In the genomic region with DNA sequence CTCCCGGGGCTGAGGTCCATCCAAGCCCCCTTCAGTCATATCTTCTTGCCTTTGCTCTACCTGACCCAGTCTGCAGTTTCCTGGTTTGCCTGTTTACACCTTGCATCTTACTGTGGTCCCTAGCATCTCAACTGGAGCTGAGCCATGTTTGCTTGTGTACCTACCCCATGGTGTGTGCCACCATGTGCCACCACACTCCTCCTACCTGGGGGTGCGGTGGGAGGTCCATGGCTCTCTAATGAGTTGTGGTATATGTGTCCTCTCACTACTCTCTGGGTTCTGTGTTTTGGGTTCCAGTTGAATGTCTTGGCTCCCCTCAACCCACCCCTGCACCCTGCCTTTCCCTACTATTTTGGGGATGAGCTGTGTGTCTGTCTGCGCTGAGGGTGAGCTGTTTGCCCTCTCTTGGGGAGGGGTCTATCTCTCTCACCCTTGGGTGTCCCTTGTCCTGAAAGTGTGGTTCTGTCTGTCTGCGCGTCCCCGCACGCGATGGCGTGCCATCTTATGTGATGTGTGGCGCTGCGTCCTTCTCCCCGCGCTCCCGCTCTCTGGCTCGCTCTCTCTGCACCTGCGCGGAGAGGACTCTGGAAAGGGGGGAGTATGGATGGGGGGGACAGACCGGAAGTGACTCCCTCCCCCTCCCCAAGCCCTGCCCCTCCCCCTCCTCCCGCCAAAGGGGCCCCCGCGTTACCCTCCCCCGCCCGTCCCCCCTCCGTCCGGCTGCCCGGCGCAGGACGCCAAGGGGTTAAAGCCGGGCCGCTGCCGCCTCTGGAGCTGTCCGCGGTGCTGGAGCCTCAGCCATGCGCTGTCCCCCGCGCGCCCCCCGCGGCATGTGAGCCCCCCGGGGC, we compare ENCODE assay signal across 8 mouse cellular contexts. TPM values are rescaled to one million over a fixed set of nuclear protein-coding genes. Genes with fewer than 3 reads are reported as not detected.
DNase-seq lines count a peak whose midpoint lies in the region; ATAC-seq and TF ChIP-seq lines count a peak whose summit lies in the region.

No protein-coding gene starts in this region.

- no peak for TF ChIP-seq CTCF in gastrocnemius, adult 2 months (IDR thresholded peaks at IDR 0.05)
- TF ChIP-seq CTCF in lung, postnatal 0 days (IDR thresholded peaks at IDR 0.05) = no peak

- no peak overlapping the region for H3K9ac ChIP-seq in lung, postnatal 0 days (replicated peaks; ENCODE audit: low read depth)
- peak overlapping the region; percentile 80 for H3K9ac ChIP-seq in forebrain, embryonic 14.5 days (ENCODE audit: low read length)
- H3K9ac ChIP-seq in liver, embryonic 13.5 days = no peak overlapping the region
- no peak overlapping the region for H3K9ac ChIP-seq in stomach, embryonic 14.5 days (replicated peaks; ENCODE audit: low read depth, low read length)

- intact Hi-C loops in gastrocnemius, adult 2 months (cut with DNase I) = no loop called here
- intact Hi-C loops in gastrocnemius, postnatal 36 days (cut with DNase I) = no loop called here

- DNase-seq in gastrocnemius, adult 2 months = peak; percentile 37
- DNase-seq in gastrocnemius, postnatal 36 days = no peak
- no peak for DNase-seq in lung, postnatal 0 days (ENCODE audit: low spot score)
- no peak for DNase-seq in lung, postnatal 25 days (ENCODE audit: low spot score)
- DNase-seq in forebrain, embryonic 14.5 days (ENCODE audit: low spot score) = peak; percentile 80
- DNase-seq in liver, embryonic 13.5 days = no peak

- no peaks in the 10 kb centered on the region for H3K4me1 ChIP-seq in lung, postnatal 0 days (ENCODE audit: insufficient read depth, low read depth, low read length)
- H3K4me1 ChIP-seq in forebrain, embryonic 14.5 days (ENCODE audit: control insufficient read depth, insufficient read depth, low read length) = no peaks in the 10 kb centered on the region
- H3K4me1 ChIP-seq in liver, embryonic 13.5 days (replicated peaks) = no peaks in the 10 kb centered on the region
- H3K4me1 ChIP-seq in stomach, embryonic 14.5 days (ENCODE audit: control insufficient read depth, insufficient read depth, low read length) = 0 out of 2 replicates have a peak, but pooled peaks cover 11% of the 10 kb centered on the region

- H3K36me3 ChIP-seq in lung, postnatal 0 days (ENCODE audit: insufficient read depth, low read length) = no peaks in the 10 kb centered on the region
- 0 out of 2 replicates have a peak, but pooled peaks cover 8% of the 10 kb centered on the region for H3K36me3 ChIP-seq in forebrain, embryonic 14.5 days (ENCODE audit: control insufficient read depth, insufficient read depth, low read length)
- H3K36me3 ChIP-seq in liver, embryonic 13.5 days = no peaks in the 10 kb centered on the region
- H3K36me3 ChIP-seq in stomach, embryonic 14.5 days (ENCODE audit: control insufficient read depth, insufficient read depth, low read length) = no peaks in the 10 kb centered on the region

- peak; percentile 49 for ATAC-seq in lung, postnatal 0 days
- ATAC-seq in forebrain, embryonic 14.5 days = peak; percentile 68
- ATAC-seq in liver, embryonic 13.5 days (ENCODE audit: low read depth) = no peak
- 0 out of 2 replicates have a peak, but pooled peaks have one; percentile 25 for ATAC-seq in stomach, embryonic 14.5 days (ENCODE audit: insufficient number of reproducible peaks, insufficient read depth, low FRiP score, low read depth)
- no peak for ATAC-seq in CD4-positive, CD25-positive, alpha-beta regulatory T cell, adult 4 months

- no peak overlapping the region for H3K4me3 ChIP-seq in gastrocnemius, adult 2 months
- no peak overlapping the region for H3K4me3 ChIP-seq in lung, postnatal 0 days (ENCODE audit: low read depth, low read length)
- peak overlapping the region; percentile 56 for H3K4me3 ChIP-seq in forebrain, embryonic 14.5 days (ENCODE audit: low read depth, low read length)
- peak overlapping the region; percentile 26 for H3K4me3 ChIP-seq in liver, embryonic 13.5 days (replicated peaks)
- peak overlapping the region; percentile 33 for H3K4me3 ChIP-seq in stomach, embryonic 14.5 days (ENCODE audit: low read depth, low read length)

- no peak for TF ChIP-seq EP300 in lung, postnatal 0 days (IDR thresholded peaks at IDR 0.05)

- H3K27me3 ChIP-seq in lung, postnatal 0 days (replicated peaks; ENCODE audit: insufficient read depth, low read length) = peaks cover 35% of the 10 kb centered on the region
- peaks cover 26% of the 10 kb centered on the region for H3K27me3 ChIP-seq in forebrain, embryonic 14.5 days (replicated peaks; ENCODE audit: control insufficient read depth, insufficient read depth, low read length)
- H3K27me3 ChIP-seq in liver, embryonic 13.5 days = peaks cover 76% of the 10 kb centered on the region
- peaks cover 41% of the 10 kb centered on the region for H3K27me3 ChIP-seq in stomach, embryonic 14.5 days (ENCODE audit: control insufficient read depth, insufficient read depth, low read length)

- peak overlapping the region; percentile 46 for H3K4me2 ChIP-seq in lung, postnatal 0 days (replicated peaks; ENCODE audit: low read depth, low read length)
- peak overlapping the region; percentile 77 for H3K4me2 ChIP-seq in forebrain, embryonic 14.5 days (ENCODE audit: low read length)
- peak overlapping the region; percentile 46 for H3K4me2 ChIP-seq in liver, embryonic 13.5 days
- H3K4me2 ChIP-seq in stomach, embryonic 14.5 days (replicated peaks; ENCODE audit: low read depth, low read length) = peak overlapping the region; percentile 76

- 5% methylated on average over 18 of the region's 40 CpGs for WGBS in lung, postnatal 0 days
- WGBS in forebrain, embryonic 14.5 days = 2% methylated on average over 30 of the region's 40 CpGs
- 5% methylated on average over 33 of the region's 40 CpGs for WGBS in liver, embryonic 13.5 days (ENCODE audit: insufficient replicate concordance)
- 5% methylated on average over 24 of the region's 40 CpGs for WGBS in stomach, embryonic 14.5 days

- no peak overlapping the region for H3K27ac ChIP-seq in gastrocnemius, adult 2 months
- no peak overlapping the region for H3K27ac ChIP-seq in lung, postnatal 0 days (ENCODE audit: low read length)
- H3K27ac ChIP-seq in forebrain, embryonic 14.5 days (ENCODE audit: low read depth, low read length) = peak overlapping the region; percentile 78
- H3K27ac ChIP-seq in liver, embryonic 13.5 days = no peak overlapping the region
- H3K27ac ChIP-seq in stomach, embryonic 14.5 days (ENCODE audit: low read length) = no peak overlapping the region

- no peaks in the 10 kb centered on the region for H3K9me3 ChIP-seq in lung, postnatal 0 days (ENCODE audit: low read length)
- H3K9me3 ChIP-seq in forebrain, embryonic 14.5 days (replicated peaks; ENCODE audit: control insufficient read depth, low read length) = no peaks in the 10 kb centered on the region
- no peaks in the 10 kb centered on the region for H3K9me3 ChIP-seq in liver, embryonic 13.5 days (replicated peaks)
- no peaks in the 10 kb centered on the region for H3K9me3 ChIP-seq in stomach, embryonic 14.5 days (ENCODE audit: control insufficient read depth, low read depth, low read length)

RNA-seq across cellular contexts. Expression of gene Shank1, which starts 25.2 kb away (rescaled TPM):
- total RNA-seq in gastrocnemius, adult 2 months (2021) = under 1 TPM; 0.31 to 0.59 TPM
- total RNA-seq in gastrocnemius, postnatal 36 days (2021) = under 1 TPM; 0.27 to 0.28 TPM
- polyA plus RNA-seq in lung, postnatal 0 days (2015; fragmentation: Nextera tagmentation; extraction: Ambion mirVana) = 0.23 and 0.27 TPM in 2 replicates
- 9.5 and 15.1 TPM in 2 replicates for polyA plus RNA-seq in forebrain, embryonic 14.5 days (2014; fragmentation: Nextera tagmentation; extraction: Ambion mirVana)
- polyA plus RNA-seq in liver, embryonic 13.5 days (2015; fragmentation: Nextera tagmentation; extraction: Ambion mirVana) = 0.06 TPM in 2 replicates
- 4.2 and 4.5 TPM in 2 replicates for polyA plus RNA-seq in stomach, embryonic 14.5 days (2014; fragmentation: Nextera tagmentation; extraction: Ambion mirVana)
- polyA plus RNA-seq in CD4-positive, CD25-positive, alpha-beta regulatory T cell, adult 4 months (2017; shearing (Covaris generic)) = under 1 TPM; 0.12 to 0.58 TPM

RNA-seq across cellular contexts. Expression of gene Clec11a, which starts 28.6 kb away (rescaled TPM):
- 1 to 10 TPM in 1 of 2 experiments, under 1 TPM in 1; 0.59 to 2.2 TPM for total RNA-seq in gastrocnemius, adult 2 months (2021)
- 1 to 10 TPM; 1.6 to 2.2 TPM for total RNA-seq in gastrocnemius, postnatal 36 days (2021)
- polyA plus RNA-seq in lung, postnatal 0 days (2015; fragmentation: Nextera tagmentation; extraction: Ambion mirVana) = 2.1 and 2.5 TPM in 2 replicates
- polyA plus RNA-seq in forebrain, embryonic 14.5 days (2014; fragmentation: Nextera tagmentation; extraction: Ambion mirVana) = 3.7 and 4.5 TPM in 2 replicates
- polyA plus RNA-seq in liver, embryonic 13.5 days (2015; fragmentation: Nextera tagmentation; extraction: Ambion mirVana) = 0.46 and 0.76 TPM in 2 replicates
- 4.2 and 4.9 TPM in 2 replicates for polyA plus RNA-seq in stomach, embryonic 14.5 days (2014; fragmentation: Nextera tagmentation; extraction: Ambion mirVana)
- under 1 TPM; 0.35 to 0.66 TPM for polyA plus RNA-seq in CD4-positive, CD25-positive, alpha-beta regulatory T cell, adult 4 months (2017; shearing (Covaris generic))

RNA-seq across cellular contexts. Expression of gene Syt3, which starts 48.6 kb away (rescaled TPM):
- 1 to 10 TPM; 2.3 to 3.6 TPM for total RNA-seq in gastrocnemius, adult 2 months (2021)
- total RNA-seq in gastrocnemius, postnatal 36 days (2021) = 1 to 10 TPM; 1.6 to 2.1 TPM
- polyA plus RNA-seq in lung, postnatal 0 days (2015; fragmentation: Nextera tagmentation; extraction: Ambion mirVana) = 0.85 and 1.4 TPM in 2 replicates
- polyA plus RNA-seq in forebrain, embryonic 14.5 days (2014; fragmentation: Nextera tagmentation; extraction: Ambion mirVana) = 19.0 and 25.3 TPM in 2 replicates
- 0.03 and 0.09 TPM in 2 replicates for polyA plus RNA-seq in liver, embryonic 13.5 days (2015; fragmentation: Nextera tagmentation; extraction: Ambion mirVana)
- 1.6 and 2.0 TPM in 2 replicates for polyA plus RNA-seq in stomach, embryonic 14.5 days (2014; fragmentation: Nextera tagmentation; extraction: Ambion mirVana)
- polyA plus RNA-seq in CD4-positive, CD25-positive, alpha-beta regulatory T cell, adult 4 months (2017; shearing (Covaris generic)) = not detected

RNA-seq across cellular contexts. Expression of gene 1700008O03Rik, which starts 50.4 kb away (rescaled TPM):
- total RNA-seq in gastrocnemius, adult 2 months (2021) = not detected
- total RNA-seq in gastrocnemius, postnatal 36 days (2021) = not detected
- 0.87 and 1.2 TPM in 2 replicates for polyA plus RNA-seq in lung, postnatal 0 days (2015; fragmentation: Nextera tagmentation; extraction: Ambion mirVana)
- 0.63 and 0.86 TPM in 2 replicates for polyA plus RNA-seq in forebrain, embryonic 14.5 days (2014; fragmentation: Nextera tagmentation; extraction: Ambion mirVana)
- polyA plus RNA-seq in liver, embryonic 13.5 days (2015; fragmentation: Nextera tagmentation; extraction: Ambion mirVana) = 0.18 TPM in 1 of 2 replicates, not detected in the other
- 1.2 and 1.3 TPM in 2 replicates for polyA plus RNA-seq in stomach, embryonic 14.5 days (2014; fragmentation: Nextera tagmentation; extraction: Ambion mirVana)
- polyA plus RNA-seq in CD4-positive, CD25-positive, alpha-beta regulatory T cell, adult 4 months (2017; shearing (Covaris generic)) = not detected

Comparison
In these comparisons a context has a peak if more than half of its experiments do, and no peak if none do; other contexts are left out.
1. DNase-seq: peak in gastrocnemius, adult 2 months (single experiment) and forebrain, embryonic 14.5 days (single experiment); none in gastrocnemius, postnatal 36 days (0 of 2), lung, postnatal 0 days (single experiment), lung, postnatal 25 days (single experiment) and liver, embryonic 13.5 days (single experiment).
2. H3K4me3 ChIP-seq: peak in forebrain, embryonic 14.5 days (single experiment), liver, embryonic 13.5 days (single experiment) and stomach, embryonic 14.5 days (single experiment); none in gastrocnemius, adult 2 months (single experiment) and lung, postnatal 0 days (single experiment).
3. ATAC-seq: peak in lung, postnatal 0 days (single experiment), forebrain, embryonic 14.5 days (single experiment) and stomach, embryonic 14.5 days (single experiment); none in liver, embryonic 13.5 days (single experiment) and CD4-positive, CD25-positive, alpha-beta regulatory T cell, adult 4 months (single experiment).
4. Peak in every context shown above with its lines, with median percentiles within 50 percentile points of each other: H3K4me2 ChIP-seq.